ENCODE assay signal across 10 mouse cellular contexts in the genomic region with DNA sequence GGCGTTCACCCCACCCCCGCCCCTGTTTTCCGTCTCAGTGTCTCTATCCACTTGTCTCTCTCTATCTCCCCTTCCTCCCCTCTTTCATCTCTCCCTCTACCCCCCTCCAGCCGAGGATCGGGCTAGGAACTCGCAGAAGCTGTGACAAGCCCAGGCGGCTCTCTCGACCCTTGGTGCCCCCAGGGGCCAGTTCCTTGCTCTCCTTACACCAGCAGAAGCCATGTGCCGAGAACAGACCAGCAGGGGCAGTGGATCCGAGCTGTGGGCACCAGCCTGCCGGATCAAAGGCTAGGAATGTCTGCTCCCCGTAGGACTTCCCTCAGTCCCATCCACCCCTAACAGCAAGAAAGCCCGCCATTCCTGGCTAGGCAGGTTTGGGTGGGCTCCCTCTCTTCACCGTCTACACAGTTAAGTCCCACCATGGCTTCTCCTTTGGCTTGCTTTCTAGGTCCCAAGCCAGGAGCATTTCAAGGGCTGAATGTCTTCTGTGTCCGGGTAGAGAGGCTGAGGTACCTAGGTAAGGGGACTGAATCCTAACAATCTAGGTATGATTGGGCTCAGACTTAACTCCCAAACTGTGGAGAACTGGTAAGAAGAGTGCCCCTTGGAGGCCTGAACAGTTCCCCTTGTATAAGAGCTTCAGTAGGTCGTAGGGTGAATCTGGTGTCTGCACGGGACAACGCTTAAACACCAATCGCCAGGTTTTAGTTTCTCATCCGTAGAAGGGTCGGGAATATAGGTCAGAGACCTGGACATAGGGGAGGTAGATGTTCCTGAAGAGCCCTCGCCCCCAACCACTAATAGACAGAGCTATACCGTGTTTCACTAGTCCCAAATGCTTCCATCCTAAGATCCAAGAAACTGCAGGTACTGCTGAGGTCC. TPM values are rescaled to one million over a fixed set of nuclear protein-coding genes. Genes with fewer than 3 reads are reported as not detected.
DNase-seq lines count a peak whose midpoint lies in the region; ATAC-seq lines count a peak whose summit lies in the region.
"Had no signal": no experiment of that assay in that cellular context is flagged by ENCODE, and none has a peak within 500 bp of the region (broad histone marks: within the 10 kb centered on the region; RNA-seq: fewer than 3 reads in every experiment).

No protein-coding gene starts in this region.

- peak overlapping the region in 1 of 2 experiments; percentile 32; a peak in 2 of 4 replicates for H3K4me3 ChIP-seq in heart, embryonic 14.5 days (ENCODE audit: control insufficient read depth in 1 of 2, insufficient read depth in 1 of 2, low read depth in 1 of 2, low read length in 2 of 2)
- H3K4me3 ChIP-seq in embryonic facial prominence, embryonic 10.5 days, result peak overlapping the region; percentile 58
- H3K4me3 ChIP-seq in neural tube, embryonic 11.5 days (ENCODE audit: low read depth, low read length), result peak overlapping the region; percentile 32

- H3K36me3 ChIP-seq in heart, embryonic 14.5 days (ENCODE audit: control insufficient read depth, insufficient read depth, low read length), result no peaks in the 10 kb centered on the region
- no peaks in the 10 kb centered on the region for H3K36me3 ChIP-seq in embryonic facial prominence, embryonic 10.5 days (replicated peaks)
- no peaks in the 10 kb centered on the region for H3K36me3 ChIP-seq in neural tube, embryonic 11.5 days (ENCODE audit: control insufficient read depth, insufficient read depth, low read length)

- no peak for DNase-seq in heart, adult 18-20 months
- peak; percentile 58 for DNase-seq in embryonic facial prominence, embryonic 10.5 days (ENCODE audit: low spot score)
- peak; percentile 27 for DNase-seq in induced T-regulatory cell, adult 2 months (ENCODE audit: low read depth)
- no peak for DNase-seq in neural tube, embryonic 11.5 days (ENCODE audit: low spot score)
- no peak for DNase-seq in frontal cortex, postnatal 14 days (ENCODE audit: low spot score in 2 of 2)
- no peak for DNase-seq in adrenal gland, postnatal 10 days
- DNase-seq in right cerebral cortex, adult 2 months (ENCODE audit: low spot score in 2 of 2), result no peak
- DNase-seq: cerebellum, adult 11 months; kidney, postnatal 10 days had no signal

- 0 out of 2 replicates have a peak overlapping the region, but pooled peaks have one; percentile 8 for H3K9ac ChIP-seq in heart, embryonic 14.5 days (ENCODE audit: low read length)
- H3K9ac ChIP-seq in neural tube, embryonic 11.5 days (ENCODE audit: low read length), result peak overlapping the region; percentile 35; the same call in 1 of the 2 replicates

- WGBS in heart, embryonic 14.5 days, result 2% methylated on average over 23 of the region's 23 CpGs
- under 1% methylated on average over 23 of the region's 23 CpGs for WGBS in embryonic facial prominence, embryonic 10.5 days
- under 1% methylated on average over 23 of the region's 23 CpGs for WGBS in neural tube, embryonic 11.5 days

- H3K4me1 ChIP-seq in heart, embryonic 14.5 days (ENCODE audit: control insufficient read depth in 2 of 2, insufficient read depth in 2 of 2, low read length in 2 of 2), result peaks cover 2 to 13% of the 10 kb centered on the region in 2 experiments; a peak in 3 of 4 replicates
- peaks cover 40% of the 10 kb centered on the region for H3K4me1 ChIP-seq in embryonic facial prominence, embryonic 10.5 days
- H3K4me1 ChIP-seq in neural tube, embryonic 11.5 days (ENCODE audit: control insufficient read depth, insufficient read depth, low read length), result peaks cover 20% of the 10 kb centered on the region

- H3K27ac ChIP-seq in heart, embryonic 14.5 days (replicated peaks in 1 of 2; ENCODE audit: control insufficient read depth in 1 of 2, insufficient read depth in 1 of 2, low read depth in 2 of 2, low read length in 2 of 2), result no peak overlapping the region
- peak overlapping the region; percentile 44; the same call in 1 of the 2 replicates for H3K27ac ChIP-seq in embryonic facial prominence, embryonic 10.5 days (replicated peaks)
- H3K27ac ChIP-seq in neural tube, embryonic 11.5 days (ENCODE audit: low read depth, low read length), result no peak overlapping the region

- H3K4me2 ChIP-seq in heart, embryonic 14.5 days (ENCODE audit: low read length), result peak overlapping the region; percentile 58
- peak overlapping the region; percentile 75 for H3K4me2 ChIP-seq in neural tube, embryonic 11.5 days (ENCODE audit: low read depth)

- no peak for ATAC-seq in heart, embryonic 14.5 days (ENCODE audit: insufficient number of reproducible peaks, insufficient read depth, low FRiP score, low read depth)
- no peak for ATAC-seq in neural tube, embryonic 11.5 days (ENCODE audit: insufficient read depth, low FRiP score, low TSS enrichment)

- no peaks in the 10 kb centered on the region for H3K9me3 ChIP-seq in heart, embryonic 14.5 days (ENCODE audit: control insufficient read depth, low read length)
- H3K9me3 ChIP-seq in embryonic facial prominence, embryonic 10.5 days, result no peaks in the 10 kb centered on the region
- no peaks in the 10 kb centered on the region for H3K9me3 ChIP-seq in neural tube, embryonic 11.5 days (ENCODE audit: control insufficient read depth, low read length)

- peaks cover 95% of the 10 kb centered on the region for H3K27me3 ChIP-seq in heart, embryonic 14.5 days (ENCODE audit: control insufficient read depth, insufficient read depth, low read length)
- peaks cover 100% of the 10 kb centered on the region for H3K27me3 ChIP-seq in embryonic facial prominence, embryonic 10.5 days (replicated peaks; ENCODE audit: low read depth, poor library complexity, severe bottlenecking)
- H3K27me3 ChIP-seq in neural tube, embryonic 11.5 days (ENCODE audit: control insufficient read depth, insufficient read depth, low read length), result peaks cover 66% of the 10 kb centered on the region

RNA-seq across cellular contexts. Expression of gene Wnt3, which starts 1.2 kb away (rescaled TPM):
- not detected in 2 replicates for polyA plus RNA-seq in heart, embryonic 14.5 days (2014; fragmentation: Nextera tagmentation; extraction: Ambion mirVana)
- not detected for total RNA-seq in heart, adult 18-20 months (2021)
- polyA plus RNA-seq in embryonic facial prominence, embryonic 10.5 days (2016; fragmentation: Nextera tagmentation; extraction: Ambion mirVana), result 3.7 and 4.3 TPM in 2 replicates
- polyA plus RNA-seq in neural tube, embryonic 11.5 days (2014; fragmentation: Nextera tagmentation; extraction: Ambion mirVana), result 8.0 TPM in 2 replicates
- under 1 TPM in 1 of 2 experiments, not detected in 1; 0.15 TPM for total RNA-seq in adrenal gland, postnatal 10 days (2021)

RNA-seq across cellular contexts. Expression of gene Wnt9b, which starts 23.1 kb away (rescaled TPM):
- 0.45 and 0.65 TPM in 2 replicates for polyA plus RNA-seq in heart, embryonic 14.5 days (2014; fragmentation: Nextera tagmentation; extraction: Ambion mirVana)
- total RNA-seq in heart, adult 18-20 months (2021), result under 1 TPM; 0.77 to 0.79 TPM
- 4.5 and 5.3 TPM in 2 replicates for polyA plus RNA-seq in embryonic facial prominence, embryonic 10.5 days (2016; fragmentation: Nextera tagmentation; extraction: Ambion mirVana)
- 0.82 and 0.95 TPM in 2 replicates for polyA plus RNA-seq in neural tube, embryonic 11.5 days (2014; fragmentation: Nextera tagmentation; extraction: Ambion mirVana)
- under 1 TPM; 0.12 to 0.39 TPM for total RNA-seq in adrenal gland, postnatal 10 days (2021)

Comparison
In these comparisons a context has a peak if more than half of its experiments do, and no peak if none do; other contexts are left out.
1. DNase-seq: peak in embryonic facial prominence, embryonic 10.5 days (single experiment) and induced T-regulatory cell, adult 2 months (single experiment); none in heart, adult 18-20 months (0 of 2), neural tube, embryonic 11.5 days (single experiment), frontal cortex, postnatal 14 days (0 of 2), adrenal gland, postnatal 10 days (single experiment) and right cerebral cortex, adult 2 months (0 of 2).